Mouse (Mus musculus) gastrocnemius, adult 8-10 months (tissue): ENCODE results near the gene Txk. TPM values are rescaled to one million over a fixed set of nuclear protein-coding genes. Genes with fewer than 3 reads are reported as not detected.

Experiments used
- DNase-seq, 2 experiments: peaks; one replicate each; pipeline ENCODE4 v3.0.0; 2022; ENCODE audit warnings: low spot score in 2 of 2
- total RNA-seq, 4 experiments: library from RNA; stranded (reverse); gene quantifications; 2 replicates each; pipeline ENCODE4 v1.2.4; 2022

The Txk gene
- total RNA-seq: not detected

- DNase-seq: no peak
Measured at GRCm38 (mm10) chr5:72752585-72752984, at the start of gene Txk. Txk (minus strand) TSS chr5:72752777.

- no peak for DNase-seq
Measured at GRCm38 (mm10) chr5:72798563-72798962, 46.0 kb upstream of the Txk start.

GRCm38 (mm10) chr5:72796186-72796613 lies 43.6 kb upstream of the Txk start:
- no peak for DNase-seq

- no peak for DNase-seq
Measured at GRCm38 (mm10) chr5:72793309-72793850, 40.8 kb upstream of the Txk start.

- DNase-seq: no peak
Measured at GRCm38 (mm10) chr5:72791789-72792188, 39.2 kb upstream of the Txk start.

- DNase-seq: no peak
Measured at GRCm38 (mm10) chr5:72791386-72791785, 38.8 kb upstream of the Txk start.

GRCm38 (mm10) chr5:72785451-72785850 lies 32.9 kb upstream of the Txk start:
- no peak for DNase-seq

GRCm38 (mm10) chr5:72784719-72785118 lies 32.1 kb upstream of the Txk start:
- DNase-seq: no peak

- DNase-seq: no peak
Measured at GRCm38 (mm10) chr5:72783957-72784356, 31.4 kb upstream of the Txk start.

GRCm38 (mm10) chr5:72783123-72783522 lies 30.5 kb upstream of the Txk start:
- no peak for DNase-seq

- DNase-seq: no peak
Measured at GRCm38 (mm10) chr5:72781776-72782175, 29.2 kb upstream of the Txk start.

- no peak for DNase-seq
Measured at GRCm38 (mm10) chr5:72776595-72776994, 24.0 kb upstream of the Txk start.

- no peak for DNase-seq
Measured at GRCm38 (mm10) chr5:72776127-72776526, 23.6 kb upstream of the Txk start.

GRCm38 (mm10) chr5:72769841-72770240 lies 17.3 kb upstream of the Txk start:
- DNase-seq: no peak

- no peak for DNase-seq
Measured at GRCm38 (mm10) chr5:72763546-72763945, 11.0 kb upstream of the Txk start.

GRCm38 (mm10) chr5:72763025-72763424 lies 10.4 kb upstream of the Txk start:
- no peak for DNase-seq

- no peak for DNase-seq
Measured at GRCm38 (mm10) chr5:72761758-72762157, 9.2 kb upstream of the Txk start.

GRCm38 (mm10) chr5:72761237-72761636 lies 8.7 kb upstream of the Txk start:
- no peak for DNase-seq

GRCm38 (mm10) chr5:72758925-72759924 lies 6.6 kb upstream of the Txk start:
- DNase-seq: no peak

- DNase-seq: no peak
Measured at GRCm38 (mm10) chr5:72757155-72757773, 4.7 kb upstream of the Txk start.

- DNase-seq: no peak
Measured at GRCm38 (mm10) chr5:72755941-72756340, 3.4 kb upstream of the Txk start.

GRCm38 (mm10) chr5:72755035-72755434 lies 2.5 kb upstream of the Txk start:
- no peak for DNase-seq
